Mouse (Mus musculus) right cerebral cortex, postnatal 4 days (tissue): Measurements from ENCODE around the gene Myo1c.

ENCODE experiments used
- DNase-seq: peaks from one replicate; pipeline ENCODE4 v3.0.0-alpha.2; 2022

Myo1c gene

DNA sequence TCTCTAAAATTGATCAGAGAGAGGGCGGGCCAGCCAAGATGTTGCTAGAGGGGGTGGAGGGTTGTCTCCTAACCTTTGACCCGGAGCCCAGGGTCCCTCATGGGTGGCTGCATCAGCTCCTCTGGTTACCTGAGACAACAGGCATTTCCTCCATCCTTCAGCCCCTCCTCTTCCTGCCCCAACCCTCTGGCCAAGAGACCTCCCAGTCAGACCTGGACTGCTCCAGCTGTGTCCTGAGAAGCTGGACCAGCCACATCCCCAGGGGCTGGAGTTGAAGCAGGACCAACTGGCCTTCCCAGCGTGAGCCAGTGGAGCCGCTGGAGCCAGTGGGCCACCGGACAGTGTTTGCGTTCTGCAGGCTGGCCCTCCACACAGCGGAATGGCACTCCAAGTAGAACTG lies at the start of gene Myo1c:
Gene Myo1c, plus strand, starts transcription at position 194 of the 400 bp plus-strand sequence.
- DNase-seq, result no peak

DNA sequence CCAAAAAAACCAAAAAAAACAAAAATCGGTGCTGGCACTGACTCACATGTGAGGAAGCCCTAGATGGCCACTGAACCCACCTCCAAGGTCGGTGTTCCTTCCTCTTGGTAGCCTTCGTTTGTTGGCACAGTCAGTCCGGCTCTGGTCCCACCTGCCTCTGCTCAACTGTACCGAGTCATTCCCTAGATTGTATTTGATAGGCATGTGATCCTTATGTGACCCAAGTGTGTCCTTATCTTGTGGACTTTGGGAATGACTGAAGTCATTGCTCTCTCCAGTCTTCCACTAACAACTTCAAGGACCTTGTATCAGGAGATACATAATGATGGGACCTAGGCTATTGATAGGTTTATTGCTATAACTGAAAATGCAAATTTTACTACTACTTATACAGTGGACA lies 45.5 kb upstream of the Myo1c start:
- DNase-seq, result no peak

- DNase-seq, result no peak
Observed at GRCm38 (mm10) chr11:75605318-75605717, 45.0 kb upstream of the Myo1c start.

GRCm38 (mm10) chr11:75608776-75609175 lies 41.5 kb upstream of the Myo1c start:
- no peak for DNase-seq

- DNase-seq, result no peak
Observed at GRCm38 (mm10) chr11:75610021-75610420, 40.3 kb upstream of the Myo1c start.

GRCm38 (mm10) chr11:75614769-75615168 lies 35.5 kb upstream of the Myo1c start:
- no peak for DNase-seq

DNA sequence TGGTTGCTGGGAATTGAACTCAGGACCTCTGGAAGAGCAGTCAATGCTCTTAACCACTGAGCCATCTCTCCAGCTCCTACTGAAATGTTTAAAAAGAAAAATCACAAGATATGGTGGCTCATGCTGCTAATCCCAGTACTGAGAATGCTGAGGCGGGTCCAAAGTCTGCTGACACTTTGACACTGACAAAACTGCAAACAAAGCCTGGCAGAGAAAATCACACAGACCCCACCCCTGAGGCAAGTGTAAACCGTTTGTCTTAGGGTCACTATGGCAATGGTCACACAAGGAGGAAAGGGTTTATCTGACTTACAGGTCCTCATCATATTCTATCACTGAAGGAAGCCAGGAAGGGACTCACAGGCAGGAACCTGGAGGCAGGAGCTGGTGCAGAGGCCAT lies 34.7 kb upstream of the Myo1c start:
- no peak for DNase-seq

GRCm38 (mm10) chr11:75619133-75619532 lies 31.2 kb upstream of the Myo1c start:
- DNase-seq, result no peak

- DNase-seq, result no peak
Observed at GRCm38 (mm10) chr11:75620136-75620780, 30.0 kb upstream of the Myo1c start.

GRCm38 (mm10) chr11:75621426-75621825 lies 28.9 kb upstream of the Myo1c start:
- no peak for DNase-seq

- no peak for DNase-seq
Observed at GRCm38 (mm10) chr11:75622588-75623329, 27.5 kb upstream of the Myo1c start.

DNA sequence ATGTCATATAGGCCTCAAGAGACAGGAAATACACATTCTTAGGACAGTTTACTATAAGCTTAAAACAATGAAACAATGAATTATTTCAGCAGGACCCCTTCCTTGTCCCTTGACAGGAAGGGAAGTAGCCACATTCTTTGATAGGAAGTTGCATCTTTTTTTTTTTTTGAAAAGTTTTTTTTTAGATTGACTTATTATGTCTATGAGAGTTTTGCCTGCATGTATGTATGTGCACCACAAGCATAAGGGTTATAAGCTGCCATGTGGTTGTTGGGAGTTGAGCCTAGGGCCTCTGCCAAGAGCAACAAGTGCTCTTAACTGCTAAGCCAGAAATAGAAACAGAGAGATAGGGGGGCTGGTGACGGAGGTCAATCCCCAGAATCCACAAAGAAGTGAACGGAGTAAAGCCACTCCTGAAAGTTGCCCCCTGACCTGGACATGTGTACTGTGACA lies 26.2 kb upstream of the Myo1c start:
- DNase-seq, result no peak

DNA sequence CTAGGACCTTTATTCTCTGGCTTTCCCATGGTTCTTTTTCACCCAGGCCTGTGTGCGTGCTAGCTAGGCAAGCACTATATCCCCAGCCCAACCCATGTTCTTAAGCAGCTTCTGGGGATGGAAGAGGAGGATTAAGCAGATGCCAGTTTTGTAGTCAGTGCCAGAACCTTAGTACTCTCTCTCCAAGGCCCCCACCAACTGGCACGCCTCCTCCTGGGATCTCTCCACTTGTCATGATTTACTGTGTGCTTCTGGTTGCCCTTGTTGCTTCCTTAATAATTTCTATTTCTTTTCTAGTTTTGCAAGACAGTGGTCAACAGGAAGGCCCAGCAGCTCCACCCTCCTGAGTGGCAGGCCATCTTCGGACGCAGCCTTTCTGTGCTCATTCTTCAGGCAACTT lies 24.5 kb upstream of the Myo1c start:
- no peak for DNase-seq

- DNase-seq, result no peak
Observed at GRCm38 (mm10) chr11:75630098-75630497, 20.2 kb upstream of the Myo1c start.

- DNase-seq, result peak; percentile 90
Observed at GRCm38 (mm10) chr11:75630645-75631229, 19.6 kb upstream of the Myo1c start, which contains the start of gene Inpp5k. TSS of gene Inpp5k (plus strand) at chr11:75630988.

DNA sequence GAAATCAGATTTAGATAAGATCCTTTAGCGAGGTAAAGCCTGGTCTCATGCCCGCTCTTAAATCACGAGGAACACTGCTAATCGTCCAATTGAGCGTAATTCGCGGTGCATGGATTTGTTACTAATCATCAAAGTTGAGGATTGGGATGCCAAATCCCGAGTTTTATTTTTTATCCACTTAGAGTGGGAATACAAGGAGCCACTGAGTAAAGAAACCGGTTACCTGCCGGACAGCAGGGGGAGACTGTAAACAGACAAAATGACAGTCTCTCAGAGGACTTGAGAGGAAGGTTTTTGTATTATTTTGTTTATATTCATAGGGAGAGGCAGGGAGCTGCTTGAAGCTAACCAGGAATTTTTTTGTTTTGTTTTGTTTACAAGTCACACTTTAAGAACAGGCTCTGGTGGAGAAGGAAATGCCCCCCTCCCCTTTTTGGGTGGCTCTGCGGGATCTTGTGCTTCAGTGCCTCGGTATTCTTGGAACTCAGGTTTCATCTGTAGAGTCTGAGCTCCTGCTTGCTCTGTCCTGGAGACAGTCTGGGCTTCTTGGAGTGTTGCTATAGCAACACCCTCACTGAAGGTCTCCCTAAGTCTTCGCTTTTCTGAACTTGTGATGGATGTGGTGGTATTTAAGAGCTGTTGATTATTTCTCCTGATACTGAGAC lies 18.6 kb upstream of the Myo1c start:
- DNase-seq, result no peak

DNA sequence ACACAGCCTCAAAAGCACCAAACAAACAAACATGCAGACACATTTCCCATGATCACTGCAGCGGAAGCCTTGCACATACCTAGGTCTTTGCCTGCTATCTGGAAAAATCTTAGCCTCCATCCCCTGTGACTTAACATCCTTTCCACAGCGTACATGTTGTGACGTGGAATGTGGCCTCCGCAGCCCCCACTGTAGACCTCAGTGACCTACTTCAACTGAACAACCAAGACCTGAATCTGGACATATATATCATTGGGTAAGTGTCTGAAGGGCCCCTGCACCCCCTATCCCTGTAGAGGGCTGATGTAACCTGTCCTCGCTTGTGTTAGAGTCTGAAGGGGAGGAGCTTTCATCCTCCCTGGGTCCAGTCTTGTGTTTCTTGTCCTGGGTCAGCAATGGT lies 17.4 kb upstream of the Myo1c start:
- DNase-seq, result no peak

GRCm38 (mm10) chr11:75634801-75635200 lies 15.5 kb upstream of the Myo1c start:
- DNase-seq, result no peak

GRCm38 (mm10) chr11:75635315-75635714 lies 15.0 kb upstream of the Myo1c start:
- DNase-seq, result no peak

DNA sequence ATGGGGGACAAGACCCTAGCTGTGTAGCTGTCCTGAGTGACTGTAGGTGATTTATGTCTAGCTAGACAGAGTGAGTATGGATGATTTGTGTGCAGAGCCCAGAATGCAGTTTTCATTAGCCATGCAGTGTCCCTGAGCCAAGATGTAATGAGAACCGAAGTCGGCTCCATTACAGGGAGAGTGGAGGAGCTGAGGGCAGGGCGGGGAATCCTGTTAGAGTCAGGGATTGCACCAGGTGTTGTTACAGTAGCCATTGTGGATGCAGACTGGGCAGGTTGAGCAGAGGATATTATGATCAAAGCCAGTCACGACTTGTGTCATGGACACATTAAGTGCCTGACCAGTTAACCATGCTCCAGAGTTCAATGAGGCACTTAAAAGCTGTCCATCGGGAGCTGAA lies 7.0 kb upstream of the Myo1c start:
- no peak for DNase-seq

DNA sequence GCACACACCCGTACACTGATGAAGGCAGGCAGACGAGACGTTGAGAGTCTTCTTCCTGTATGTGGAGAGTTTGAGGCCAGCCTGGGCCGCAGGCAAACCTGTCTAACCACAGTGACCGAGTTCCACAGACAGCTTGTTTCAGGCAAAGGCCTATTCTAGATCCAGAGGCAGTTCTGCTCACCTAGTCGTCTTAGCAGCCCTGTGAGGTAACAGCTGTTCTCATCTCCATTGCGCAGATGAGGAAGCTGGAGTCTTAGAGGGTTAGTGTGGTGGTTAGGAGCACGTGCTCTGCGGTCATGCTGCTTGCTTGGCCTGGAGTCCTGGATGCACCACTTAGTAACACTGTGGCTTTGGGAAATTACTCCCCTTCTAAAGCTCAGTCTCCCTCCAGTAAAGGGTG lies 5.6 kb upstream of the Myo1c start:
- DNase-seq, result no peak

DNA sequence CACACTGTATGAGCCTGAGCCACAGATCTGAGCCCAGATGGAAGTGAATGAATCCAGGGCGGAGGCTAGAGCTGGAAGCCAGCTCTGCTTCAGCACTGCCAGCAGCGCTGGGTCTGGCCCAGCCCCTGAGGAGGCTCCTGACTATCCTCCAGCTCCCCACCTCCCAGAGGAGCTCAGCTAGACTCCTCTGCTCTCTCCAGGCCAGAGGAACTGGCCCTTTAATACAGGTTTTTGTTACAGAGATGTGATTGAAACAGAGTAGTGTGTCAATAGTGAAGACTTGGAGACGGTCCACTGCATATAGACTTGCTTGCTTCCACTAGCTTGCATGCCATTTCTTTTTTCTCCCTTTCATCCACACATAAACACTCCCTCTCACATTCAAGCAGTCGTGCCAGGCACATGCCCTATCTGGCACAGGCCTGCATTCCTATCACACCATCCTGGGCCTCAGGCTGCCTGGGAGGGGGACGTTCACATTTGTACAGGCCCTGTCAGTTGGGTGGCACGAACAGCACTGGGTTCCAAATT lies 2.6 kb upstream of the Myo1c start:
- peak; percentile 46 for DNase-seq

GRCm38 (mm10) chr11:75649155-75649561 lies 1.1 kb upstream of the Myo1c start:
- no peak for DNase-seq
